Mouse (Mus musculus) layer of hippocampus, postnatal 10 days (tissue): ENCODE measurements around the gene Rgs10. TPM values are rescaled to one million over a fixed set of nuclear protein-coding genes. Genes with fewer than 3 reads are reported as not detected.

Experiments
- DNase-seq, 2 experiments: peaks; one replicate each; pipeline ENCODE4 v3.0.0; 2021; ENCODE audit warnings: low spot score in 2 of 2
- total RNA-seq, 2 experiments: library from RNA; stranded (reverse); gene quantifications; 2 replicates each; pipeline ENCODE4 v1.2.3; 2021

Gene Rgs10
- total RNA-seq, 2 experiments from 2014 or later: 48.8 to 50.5 TPM

DNA sequence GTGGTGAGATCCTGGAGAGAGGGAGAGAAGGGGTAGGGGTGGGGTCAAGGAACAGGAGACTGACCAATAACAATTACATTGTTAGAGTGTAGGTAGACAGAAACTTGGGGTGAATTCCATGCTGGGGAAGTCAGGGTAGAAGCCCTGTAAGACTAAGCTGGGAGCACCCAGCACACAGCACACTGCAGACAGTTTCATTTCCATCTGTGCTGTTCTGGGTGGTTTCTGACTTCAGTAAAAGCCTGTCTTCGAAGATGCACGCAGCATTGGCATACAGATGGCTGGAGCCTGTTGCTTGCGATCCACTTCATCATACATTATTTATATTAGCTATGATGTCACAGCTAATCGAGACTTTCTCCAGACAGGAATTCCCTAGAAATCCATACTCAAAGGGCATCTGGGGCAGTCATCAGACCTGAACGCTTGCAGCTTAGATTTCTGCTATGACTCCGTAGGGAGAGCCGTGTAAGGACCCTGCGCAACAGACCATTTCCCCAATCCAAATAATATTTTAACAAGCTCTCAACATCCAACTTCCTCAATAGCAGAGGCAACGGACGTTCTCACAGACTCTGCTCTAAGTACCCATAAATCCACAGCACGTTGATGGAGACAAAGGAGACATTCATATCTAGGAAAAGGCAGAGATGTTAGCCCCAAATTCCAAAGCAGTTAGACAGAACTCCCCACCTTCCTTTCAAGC is 7.7 kb downstream of the Rgs10 start:
- DNase-seq: no peak

GRCm38 (mm10) chr7:128408265-128408664 is 10.3 kb downstream of the Rgs10 start:
- no peak for DNase-seq

- no peak for DNase-seq
These were observed 14.6 kb downstream of the Rgs10 start for GRCm38 (mm10) chr7:128403988-128404387.

GRCm38 (mm10) chr7:128403586-128403985 is 15.0 kb downstream of the Rgs10 start:
- DNase-seq: no peak

GRCm38 (mm10) chr7:128403128-128403527 is 15.4 kb downstream of the Rgs10 start:
- DNase-seq: no peak

GRCm38 (mm10) chr7:128402577-128402976 is 16.0 kb downstream of the Rgs10 start:
- DNase-seq: no peak

- DNase-seq: no peak
These were observed 19.9 kb downstream of the Rgs10 start for GRCm38 (mm10) chr7:128398664-128399063.

GRCm38 (mm10) chr7:128397066-128397465 is 21.5 kb downstream of the Rgs10 start:
- DNase-seq: no peak

DNA sequence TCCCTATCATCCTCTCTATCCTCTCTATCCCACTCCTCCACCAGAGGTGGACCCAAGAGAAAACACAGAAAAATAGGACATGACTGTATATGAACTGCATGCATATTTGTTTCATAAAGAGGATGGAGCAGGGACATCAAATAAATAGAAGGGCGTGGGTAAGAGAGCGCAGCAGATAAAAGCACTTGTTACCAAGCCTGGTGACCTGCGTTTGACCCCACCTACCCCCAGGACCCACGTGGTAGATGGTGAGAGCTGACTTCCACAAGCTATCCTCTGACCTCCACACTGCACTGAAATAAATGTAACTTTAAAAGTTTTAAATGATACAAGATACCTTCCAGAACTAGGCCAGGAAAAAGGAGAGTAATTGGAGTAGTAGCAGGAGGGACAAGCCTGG is 24.8 kb downstream of the Rgs10 start:
- no peak for DNase-seq

DNA sequence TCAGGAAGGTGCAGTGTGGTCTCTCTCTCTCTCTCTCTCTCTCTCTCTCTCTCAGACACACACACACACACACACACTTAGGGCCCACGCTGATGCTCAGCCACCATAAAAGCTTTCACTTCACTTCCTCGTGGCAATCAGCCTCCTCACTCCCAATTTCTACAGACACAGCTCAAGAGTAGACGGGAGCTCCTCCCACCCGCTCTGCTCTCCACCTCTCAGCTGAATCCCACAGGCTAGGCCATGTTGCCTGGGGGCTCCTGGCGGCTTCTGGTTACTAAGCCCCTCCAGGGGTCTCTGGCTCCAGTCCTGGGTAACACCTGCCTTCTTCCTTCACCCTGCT is 25.6 kb downstream of the Rgs10 start:
- no peak for DNase-seq

GRCm38 (mm10) chr7:128392071-128392971 is 26.2 kb downstream of the Rgs10 start:
- no peak for DNase-seq

GRCm38 (mm10) chr7:128391267-128392057 is 27.1 kb downstream of the Rgs10 start:
- no peak for DNase-seq

- DNase-seq: peak; percentile 37 to 51
These were observed 29.6 kb downstream of the Rgs10 start for GRCm38 (mm10) chr7:128388968-128389367.

DNA sequence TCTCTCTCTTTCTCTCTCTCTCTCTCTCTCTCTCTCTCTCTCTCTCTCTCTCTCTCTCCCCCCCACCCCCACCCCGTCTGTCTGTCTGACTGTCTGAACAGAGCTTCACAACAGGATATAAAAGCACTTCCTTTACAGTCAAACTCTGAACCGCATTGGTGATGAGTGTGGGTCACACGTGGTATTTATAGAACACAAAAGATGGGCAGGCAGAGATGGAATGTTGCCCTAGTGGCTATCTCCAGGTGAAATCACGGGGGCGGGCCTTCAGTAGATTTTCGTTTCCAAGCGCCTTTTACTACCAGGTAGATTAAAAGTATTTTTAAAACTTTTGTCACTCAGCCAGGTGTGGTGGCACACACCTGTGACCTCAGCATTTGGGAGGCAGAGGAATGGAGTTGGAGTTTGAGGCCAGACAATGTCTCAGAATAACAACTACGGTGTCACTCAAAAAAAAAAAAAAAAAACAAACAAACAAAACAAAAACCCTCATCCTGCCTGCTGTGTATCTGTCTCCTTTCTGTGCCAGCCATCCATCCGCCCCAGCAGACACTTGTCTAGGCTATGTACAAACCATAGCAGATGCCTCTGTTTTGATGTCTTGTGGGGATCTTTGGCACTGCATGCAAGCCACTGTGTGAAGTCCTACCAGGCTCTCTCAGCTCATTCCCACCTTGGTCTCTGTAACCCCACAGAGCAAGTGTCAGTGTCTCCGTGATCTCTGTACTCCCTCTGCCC is 34.7 kb downstream of the Rgs10 start:
- DNase-seq: no peak

DNA sequence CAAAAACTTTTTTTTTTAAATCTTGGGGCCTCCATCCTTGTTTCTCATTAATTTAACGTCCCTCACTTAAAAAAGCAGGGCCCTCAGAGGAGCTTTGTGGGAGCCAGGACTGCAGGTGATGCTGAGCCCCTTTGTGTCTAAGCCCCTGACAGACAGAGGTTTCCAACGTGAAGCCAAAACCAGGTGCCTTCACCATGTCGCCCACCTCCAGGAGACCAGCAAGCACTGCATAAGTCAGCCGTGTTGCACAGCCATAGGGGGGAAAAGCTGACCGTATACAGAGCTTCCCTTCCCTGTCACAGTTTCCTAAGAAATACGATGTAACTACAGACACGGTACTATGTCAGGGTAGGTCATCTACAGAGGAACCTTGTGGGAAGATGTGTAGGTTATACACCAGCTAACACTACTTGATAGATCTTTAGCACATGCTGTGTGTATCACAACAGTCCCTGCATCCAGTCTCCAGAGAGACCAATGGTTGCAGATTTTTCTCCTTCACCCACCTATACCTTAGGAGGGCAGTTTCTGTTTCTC is 35.3 kb downstream of the Rgs10 start:
- DNase-seq: no peak

DNA sequence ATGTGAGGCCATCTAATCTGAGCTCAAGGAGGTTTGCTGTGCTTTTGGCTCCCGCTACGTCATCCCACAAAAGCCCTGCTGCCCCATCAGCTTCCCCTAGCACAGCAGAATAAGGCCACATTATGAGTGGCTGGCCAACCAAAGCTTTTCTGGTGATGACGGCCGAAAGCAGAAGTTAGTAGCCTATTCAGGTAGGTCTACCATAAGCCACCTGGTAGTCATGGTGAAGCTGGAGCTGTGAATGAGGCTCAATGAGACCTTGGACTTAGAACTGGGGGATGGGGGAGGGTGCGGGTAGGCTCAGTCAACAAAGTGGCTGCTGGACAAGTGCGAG is 36.1 kb downstream of the Rgs10 start:
- DNase-seq: no peak

DNA sequence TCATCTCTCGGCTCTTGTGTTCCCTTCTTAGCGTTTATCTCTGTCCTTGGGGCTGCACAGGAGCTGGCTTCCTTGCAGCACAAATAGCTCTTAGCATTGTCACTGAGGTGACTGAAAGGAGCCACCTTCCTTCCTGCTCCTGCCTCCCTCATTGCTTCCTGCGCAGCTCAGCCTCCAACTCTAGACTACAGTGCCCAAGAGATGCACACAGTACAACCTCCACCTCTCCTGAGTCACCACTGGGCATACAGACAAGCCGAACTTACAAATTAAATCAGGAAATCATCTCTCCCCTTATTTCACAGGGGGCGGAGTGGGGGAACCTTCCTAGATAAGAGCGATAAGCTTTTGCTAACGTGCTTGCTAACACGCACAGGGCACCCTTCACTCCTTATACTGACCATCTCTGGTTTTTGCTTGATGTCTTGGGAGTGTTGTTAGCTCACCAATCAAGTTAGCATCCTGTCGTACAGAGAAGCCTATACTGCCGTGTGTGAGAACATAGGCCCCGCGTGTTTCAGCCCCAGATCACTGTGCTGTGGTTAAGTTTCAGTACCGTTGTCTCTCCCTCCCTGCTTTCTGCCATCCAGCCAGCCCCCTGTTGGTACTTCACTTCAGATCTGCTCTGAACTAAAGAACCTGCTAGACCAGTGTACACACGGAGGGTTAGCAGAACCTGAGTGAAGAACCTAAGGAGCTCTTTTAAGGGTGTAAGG is 36.6 kb downstream of the Rgs10 start:
- no peak for DNase-seq

GRCm38 (mm10) chr7:128381001-128381400 is 37.6 kb downstream of the Rgs10 start:
- no peak for DNase-seq

DNA sequence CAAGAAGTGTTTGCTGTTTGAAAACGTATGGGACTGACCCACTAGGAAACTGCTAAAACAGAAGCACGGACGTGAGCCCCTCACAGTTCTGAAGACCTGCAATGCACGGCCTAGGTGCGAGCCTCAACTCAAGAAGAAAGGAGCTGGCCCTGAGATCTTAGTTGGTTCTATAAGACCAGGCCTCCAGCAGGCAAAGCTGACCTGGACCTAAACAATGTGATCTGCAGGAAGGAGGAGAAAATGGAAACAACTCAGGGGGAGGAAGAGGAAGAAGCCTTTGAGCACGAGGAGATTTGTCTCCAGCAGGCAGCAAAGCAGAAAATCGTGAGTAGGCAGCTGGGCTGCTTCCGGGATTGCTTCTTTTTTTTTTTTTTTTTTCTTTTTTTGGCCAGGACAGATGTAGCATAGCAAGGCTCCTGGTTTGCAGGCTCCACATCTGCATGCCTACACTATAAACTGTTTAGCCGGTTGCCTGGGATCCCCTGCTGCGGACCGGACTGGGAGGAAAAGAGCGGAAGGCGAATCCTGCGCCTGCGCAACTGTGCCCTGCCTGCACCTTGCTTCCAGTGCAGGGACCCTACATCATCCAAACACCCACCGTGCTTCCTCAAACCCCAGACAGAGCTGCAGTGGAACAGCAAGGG is 39.3 kb downstream of the Rgs10 start:
- DNase-seq: no peak

DNA sequence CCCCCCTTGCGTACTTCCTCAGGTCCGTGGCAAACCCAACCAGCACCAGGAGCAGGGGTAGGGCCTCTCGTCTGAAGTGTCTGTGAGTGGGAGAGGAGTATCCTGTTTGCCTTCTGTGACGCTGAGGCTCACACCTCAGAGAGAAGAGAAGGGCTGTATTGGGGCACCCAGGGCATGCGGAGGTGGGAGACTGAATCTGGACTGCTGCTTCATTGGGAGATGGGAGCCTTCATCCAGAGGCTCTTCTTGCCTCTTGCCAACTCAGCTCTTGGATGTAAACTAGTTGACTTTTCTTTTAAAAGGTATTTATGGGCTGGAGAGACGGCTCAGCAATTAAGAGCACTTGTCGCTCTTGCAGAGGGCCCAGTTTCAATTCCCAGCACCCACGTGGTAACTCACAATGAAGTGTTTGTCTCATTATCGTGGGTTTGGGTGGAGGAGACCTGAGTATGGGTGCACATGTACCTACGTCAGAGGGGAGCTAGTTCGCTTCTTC is 42.3 kb downstream of the Rgs10 start:
- DNase-seq: no peak
